Mouse (Mus musculus): Measurements from ENCODE around the gene Zbtb20.

DNA sequence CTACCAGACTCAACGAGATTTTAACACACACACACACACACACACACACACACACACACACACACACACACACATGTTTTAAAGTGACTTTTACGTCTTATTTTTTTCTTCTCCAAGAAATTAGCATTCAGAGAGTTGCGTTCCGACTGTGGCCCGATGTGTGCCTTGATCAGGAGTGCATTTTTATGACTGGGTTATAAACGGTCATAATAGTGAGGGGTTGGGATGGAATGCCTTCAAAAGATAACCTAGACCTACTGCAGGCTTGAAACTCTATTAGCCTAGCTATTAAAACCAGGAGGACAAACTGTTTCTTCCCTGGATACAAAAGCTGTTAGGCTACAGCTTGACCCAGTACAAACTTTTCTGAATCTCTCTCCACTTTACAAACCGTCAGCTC, 661.5 kb downstream of the Zbtb20 start:
- no peak for TF ChIP-seq POLR2A (IDR thresholded peaks at IDR 0.05; ENCODE audit: low read depth, low read length)
- TF ChIP-seq CTCF (IDR thresholded peaks at IDR 0.05; ENCODE audit: extremely low read depth, insufficient read length, insufficient replicate concordance, low read depth, low read length), result no peak

All from small intestine, adult 2 months (tissue).